Mouse (Mus musculus) neutrophil, adult 83 days (primary cell): Measurements from ENCODE around the gene Gm136. TPM values are rescaled to one million over a fixed set of nuclear protein-coding genes. Genes with fewer than 3 reads are reported as not detected.

Experiments used
- total RNA-seq, 2 experiments: library from RNA; stranded (reverse); gene quantifications; one replicate each; pipeline ENCODE4 v1.2.4; 2023

The Gm136 gene
- total RNA-seq: not detected

GRCm38 (mm10) chr4:34756163-34756562, at the start of gene Gm136:
TSS of gene Gm136 (minus strand) at chr4:34756263.

DNA sequence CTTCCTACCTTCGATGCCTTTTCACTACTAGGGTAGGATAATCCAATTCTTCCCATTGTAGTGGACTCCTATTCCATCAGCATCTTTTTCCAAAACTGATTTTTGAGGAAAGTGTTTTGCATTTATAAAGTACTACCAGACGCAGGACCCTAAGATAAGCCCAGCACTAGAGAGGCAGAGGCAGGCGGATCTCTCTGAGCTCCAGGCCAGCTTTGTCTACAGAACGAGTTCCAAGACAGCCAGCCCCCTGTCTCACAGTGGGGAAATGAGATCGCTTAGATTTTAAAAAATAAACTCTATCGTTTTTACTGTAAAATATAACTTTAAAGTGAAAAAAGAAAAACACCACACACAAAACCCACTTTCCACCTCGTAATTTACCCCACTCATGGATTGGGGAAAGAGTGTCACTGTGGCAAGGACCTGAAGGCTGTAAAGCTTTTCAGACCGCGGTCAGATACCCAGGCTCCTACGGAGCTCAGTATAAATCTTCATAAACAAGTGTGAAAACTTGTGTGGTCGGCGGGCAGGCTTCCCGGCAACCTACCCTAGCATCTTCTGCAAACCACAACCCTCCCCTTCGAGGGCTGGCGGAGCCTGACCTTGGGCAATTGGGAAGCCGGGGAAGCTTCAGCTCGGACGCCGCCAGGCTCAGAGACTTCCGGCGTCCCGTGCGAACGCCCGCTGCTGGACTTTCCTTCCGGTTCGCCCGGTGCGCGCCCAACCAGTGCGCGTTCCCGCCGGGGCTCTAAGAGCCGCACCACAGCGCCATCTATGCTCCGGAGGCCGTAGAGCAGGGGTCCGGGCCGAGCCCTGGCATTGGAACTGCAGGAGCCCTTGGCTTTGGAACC, 21.8 kb upstream of the Gm136 start, which contains the start of gene Smim8:
Gene Smim8 (minus strand): TSS at position 747 of the 851 bp plus-strand sequence.

GRCm38 (mm10) chr4:34729851-34730341, 26.2 kb downstream of the Gm136 start, which contains the start of gene Cfap206:
TSS of gene Cfap206 (minus strand) at chr4:34730206.

Other genes starting within 250 kb of the Gm136 start
- gene Akirin2, start 205.3 kb downstream of the Gm136 start, total RNA-seq: 10 to 100 TPM; 44.8 to 46.4 TPM
- 10 to 100 TPM; 35.7 to 48.5 TPM for gene Orc3, start 141.3 kb downstream of the Gm136 start, total RNA-seq
- gene Rars2, start 141.3 kb downstream of the Gm136 start, total RNA-seq: 10 to 100 TPM in 1 of 2 experiments, 1 to 10 TPM in 1; 7.6 to 12.9 TPM
- 10 to 100 TPM in 1 of 2 experiments, 1 to 10 TPM in 1; 6.9 to 11.1 TPM for gene Slc35a1, start 68.8 kb downstream of the Gm136 start, total RNA-seq
- not detected for gene Cfap206, start 26.1 kb downstream of the Gm136 start, total RNA-seq
- 1 to 10 TPM; 5.2 to 7.4 TPM for gene Smim8, start 22.2 kb upstream of the Gm136 start, total RNA-seq
- gene Zfp292, start 126.7 kb upstream of the Gm136 start, total RNA-seq: 10 to 100 TPM; 19.2 to 20.1 TPM
- not detected for gene Cga, start 137.5 kb upstream of the Gm136 start, total RNA-seq